Mouse (Mus musculus): ENCODE data around the gene Krba1. TPM values are rescaled to one million over a fixed set of nuclear protein-coding genes. Genes with fewer than 3 reads are reported as not detected.

The Krba1 gene
- total RNA-seq (2021), result 10 to 100 TPM; 46.8 to 49.9 TPM
- long read RNA-seq, experiment 1, full-length matches to known transcripts, result 15 of 41 reads
- long read RNA-seq, experiment 1, partial matches to known transcripts, result 9 of 41 reads
- long read RNA-seq, experiment 1, other reads (novel, unspliced or antisense), result 17 of 41 reads
- long read RNA-seq, experiment 2, full-length matches to known transcripts, result 6 of 27 reads
- long read RNA-seq, experiment 2, partial matches to known transcripts, result 4 of 27 reads
- long read RNA-seq, experiment 2, other reads (novel, unspliced or antisense), result 17 of 27 reads

- peak; percentile 77 to 85 for DNase-seq (ENCODE audit: low spot score in 2 of 2)
- intact Hi-C loops (cut with DNase I), result loop anchor here (5.0 kb wide), 3 partner anchors 107 to 218 kb away; partner anchors contain the start of gene Atp6v0e2
Observed at GRCm38 (mm10) chr6:48395105-48396007, at the start of gene Krba1. Gene Krba1 (plus strand): TSS chr6:48395586.

GRCm38 (mm10) chr6:48358897-48359296 is 36.5 kb upstream of the Krba1 start:
- intact Hi-C loops (cut with DNase I), result no loop called here
- DNase-seq (ENCODE audit: low spot score in 2 of 2), result no peak

- intact Hi-C loops (cut with DNase I), result no loop called here
- DNase-seq (ENCODE audit: low spot score in 2 of 2), result no peak
Observed at GRCm38 (mm10) chr6:48366322-48366996, 28.9 kb upstream of the Krba1 start.

- intact Hi-C loops (cut with DNase I), result no loop called here
- no peak for DNase-seq (ENCODE audit: low spot score in 2 of 2)
Observed at GRCm38 (mm10) chr6:48388221-48388620, 7.2 kb upstream of the Krba1 start.

- no peak for DNase-seq (ENCODE audit: low spot score in 2 of 2)
- intact Hi-C loops (cut with DNase I), result no loop called here
Observed at GRCm38 (mm10) chr6:48393811-48394210, 1.6 kb upstream of the Krba1 start.

GRCm38 (mm10) chr6:48396008-48396595 is 716 bp downstream of the Krba1 start:
- DNase-seq (ENCODE audit: low spot score in 2 of 2), result no peak
- intact Hi-C loops (cut with DNase I), result loop anchor here (5.0 kb wide), 3 partner anchors 106 to 219 kb away; partner anchors contain the start of gene Atp6v0e2

- intact Hi-C loops (cut with DNase I), result loop anchor here (5.0 kb wide), 3 partner anchors 106 to 219 kb away; partner anchors contain the start of gene Atp6v0e2
Observed at GRCm38 (mm10) chr6:48396686-48397085, 1.3 kb downstream of the Krba1 start.

GRCm38 (mm10) chr6:48397336-48397735 is 1.9 kb downstream of the Krba1 start:
- intact Hi-C loops (cut with DNase I), result loop anchor here (5.0 kb wide), 3 partner anchors 105 to 220 kb away; partner anchors contain the start of gene Atp6v0e2
- DNase-seq (ENCODE audit: low spot score in 2 of 2), result peak; percentile 28 to 40

More at GRCm38 (mm10) chr6:48396686-48397085, 1.3 kb downstream of the Krba1 start:
- no peak for DNase-seq (ENCODE audit: low spot score in 2 of 2)

- no peak for DNase-seq (ENCODE audit: low spot score in 2 of 2)
- intact Hi-C loops (cut with DNase I), result loop anchor here (5.0 kb wide), 3 partner anchors 102 to 223 kb away; partner anchors contain the start of gene Atp6v0e2
Observed at GRCm38 (mm10) chr6:48399906-48400305, 4.5 kb downstream of the Krba1 start.

- intact Hi-C loops (cut with DNase I), result no loop called here
- no peak for DNase-seq (ENCODE audit: low spot score in 2 of 2)
Observed at GRCm38 (mm10) chr6:48404071-48404470, 8.7 kb downstream of the Krba1 start.

- intact Hi-C loops (cut with DNase I), result no loop called here
- DNase-seq (ENCODE audit: low spot score in 2 of 2), result no peak
Observed at GRCm38 (mm10) chr6:48409726-48410343, 14.4 kb downstream of the Krba1 start.

GRCm38 (mm10) chr6:48410551-48410950 is 15.2 kb downstream of the Krba1 start:
- DNase-seq (ENCODE audit: low spot score in 2 of 2), result no peak
- intact Hi-C loops (cut with DNase I), result no loop called here

- no peak for DNase-seq (ENCODE audit: low spot score in 2 of 2)
Observed at GRCm38 (mm10) chr6:48411193-48412092, 16.1 kb downstream of the Krba1 start.

GRCm38 (mm10) chr6:48412147-48412546 is 16.8 kb downstream of the Krba1 start:
- no peak for DNase-seq (ENCODE audit: low spot score in 2 of 2)

More at GRCm38 (mm10) chr6:48411193-48412092, 16.1 kb downstream of the Krba1 start:
- intact Hi-C loops (cut with DNase I), result no loop called here

GRCm38 (mm10) chr6:48412662-48413061 is 17.3 kb downstream of the Krba1 start:
- DNase-seq (ENCODE audit: low spot score in 2 of 2), result no peak
- intact Hi-C loops (cut with DNase I), result no loop called here

More at GRCm38 (mm10) chr6:48412147-48412546, 16.8 kb downstream of the Krba1 start:
- intact Hi-C loops (cut with DNase I), result no loop called here

- no peak for DNase-seq (ENCODE audit: low spot score in 2 of 2)
- intact Hi-C loops (cut with DNase I), result no loop called here
Observed at GRCm38 (mm10) chr6:48413081-48413480, 17.7 kb downstream of the Krba1 start.

- DNase-seq (ENCODE audit: low spot score in 2 of 2), result no peak
- intact Hi-C loops (cut with DNase I), result no loop called here
Observed at GRCm38 (mm10) chr6:48414886-48415285, 19.5 kb downstream of the Krba1 start.

GRCm38 (mm10) chr6:48415636-48416035 is 20.2 kb downstream of the Krba1 start:
- intact Hi-C loops (cut with DNase I), result no loop called here

More at GRCm38 (mm10) chr6:48415636-48416035, 20.2 kb downstream of the Krba1 start:
- DNase-seq (ENCODE audit: low spot score in 2 of 2), result no peak
